Mouse (Mus musculus) myocyte (in vitro differentiated cells): ENCODE results near the gene Dnajb13.

Source experiments
- CEBPB ChIP-seq: IDR thresholded peaks from 2 replicates; pipeline ENCODE4 v1.6.1; 2011; ENCODE audit warnings: mild to moderate bottlenecking, moderate library complexity; ENCODE audit not compliant: poor library complexity, insufficient read depth, severe bottlenecking
- E2F4 ChIP-seq: IDR thresholded peaks from one replicate; pipeline ENCODE4 v1.6.1; 2011; ENCODE audit warnings: mild to moderate bottlenecking, control low read depth, moderate library complexity; ENCODE audit not compliant: insufficient read depth
- MAX ChIP-seq: IDR thresholded peaks from one replicate; pipeline ENCODE4 v1.6.1; 2011; ENCODE audit warnings: low read depth, mild to moderate bottlenecking, control low read depth
- MYOD1 ChIP-seq, 3 experiments: IDR thresholded peaks; one replicate each; pipeline ENCODE4 v1.6.1; 2011; ENCODE audit warnings: control low read depth in 2 of 3, low read depth in 2 of 3, mild to moderate bottlenecking in 2 of 3, moderate library complexity in 1 of 3; ENCODE audit not compliant: insufficient read length in 2 of 3, control insufficient read depth in 1 of 3
- MYOG ChIP-seq, 3 experiments: IDR thresholded peaks; one replicate each; pipeline ENCODE4 v1.6.1; 2011; ENCODE audit warnings: control low read depth in 2 of 3, low read depth in 2 of 3, mild to moderate bottlenecking in 2 of 3; ENCODE audit not compliant: insufficient read length in 2 of 3, control insufficient read depth in 1 of 3, insufficient read depth in 1 of 3
- POLR2A ChIP-seq: IDR thresholded peaks from one replicate; pipeline ENCODE4 v1.6.1; 2011; ENCODE audit warnings: low read depth, mild to moderate bottlenecking, control low read depth, moderate library complexity; ENCODE audit not compliant: insufficient read length
- POLR2AphosphoS2 ChIP-seq: IDR thresholded peaks from one replicate; pipeline ENCODE4 v1.6.1; 2011; ENCODE audit warnings: low read depth, control low read depth; ENCODE audit not compliant: insufficient read length
- TCF12 ChIP-seq: IDR thresholded peaks from one replicate; pipeline ENCODE4 v1.6.1; 2011; ENCODE audit warnings: mild to moderate bottlenecking, control low read depth; ENCODE audit not compliant: poor library complexity, insufficient read depth, severe bottlenecking

GRCm38 (mm10) chr7:100547631-100548030, 32.9 kb upstream of the Dnajb13 start:
- TF ChIP-seq CEBPB (no peak), MAX (no peak), POLR2A (no peak), POLR2AphosphoS2 (no peak), MYOG (IDR thresholded peaks at IDR 0.05; ENCODE audit: control insufficient read depth in 1 of 3, insufficient read depth in 1 of 3, insufficient read length in 2 of 3, low read depth in 2 of 3) (no peak), E2F4 (no peak), TCF12 (no peak), MYOD1 (IDR thresholded peaks at IDR 0.05; ENCODE audit: control insufficient read depth in 1 of 3, insufficient read length in 2 of 3, low read depth in 2 of 3) (no peak)
